Mouse (Mus musculus): ENCODE measurements around the gene Pak1. TPM values are rescaled to one million over a fixed set of nuclear protein-coding genes. Genes with fewer than 3 reads are reported as not detected.

Gene Pak1
- polyA plus RNA-seq, 1 experiment from 2014 or later, result 22.1 TPM

DNA sequence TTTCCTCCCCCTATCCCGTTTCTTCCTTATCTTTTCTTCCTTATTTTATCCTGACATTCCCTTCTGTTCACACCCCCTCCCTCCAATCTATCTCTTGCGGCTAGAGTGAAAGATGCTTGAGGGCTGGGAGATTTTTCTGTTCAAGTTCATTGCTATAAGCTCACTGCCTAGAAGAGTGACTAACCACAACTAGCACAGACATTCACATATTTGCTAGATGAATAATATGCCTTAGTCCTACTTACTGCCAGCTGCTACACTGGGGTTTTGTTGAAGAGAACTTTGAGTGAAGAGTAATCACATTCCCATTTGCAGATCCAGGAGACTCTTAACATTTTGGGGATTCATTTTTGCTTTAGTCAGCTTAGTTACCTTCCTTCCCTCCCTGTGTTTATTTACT lies 4.0 kb downstream of the Pak1 start:
- 0 out of 2 replicates have a peak, but pooled peaks cover 8% of the 10 kb centered on the region for H3K4me1 ChIP-seq (ENCODE audit: control insufficient read depth, insufficient read depth, low read length)
- WGBS, result 43% methylated on average over 2 of the region's 2 CpGs
- H3K9me3 ChIP-seq (ENCODE audit: control insufficient read depth, low read length), result no peaks in the 10 kb centered on the region
- no peak for ATAC-seq (ENCODE audit: low FRiP score, low TSS enrichment)
- H3K9ac ChIP-seq (ENCODE audit: low read depth, low read length), result no peak overlapping the region
- H3K27me3 ChIP-seq (ENCODE audit: control insufficient read depth, insufficient read depth, low read length), result peaks cover 9% of the 10 kb centered on the region; the same call in 1 of the 2 replicates
- H3K27ac ChIP-seq (ENCODE audit: low read depth, low read length), result no peak overlapping the region
- no peaks in the 10 kb centered on the region for H3K36me3 ChIP-seq (ENCODE audit: control insufficient read depth, insufficient read depth, low read length)
- no peak overlapping the region for H3K4me3 ChIP-seq (ENCODE audit: low read length)
- no peak overlapping the region for H3K4me2 ChIP-seq (replicated peaks; ENCODE audit: low read depth, low read length)

DNA sequence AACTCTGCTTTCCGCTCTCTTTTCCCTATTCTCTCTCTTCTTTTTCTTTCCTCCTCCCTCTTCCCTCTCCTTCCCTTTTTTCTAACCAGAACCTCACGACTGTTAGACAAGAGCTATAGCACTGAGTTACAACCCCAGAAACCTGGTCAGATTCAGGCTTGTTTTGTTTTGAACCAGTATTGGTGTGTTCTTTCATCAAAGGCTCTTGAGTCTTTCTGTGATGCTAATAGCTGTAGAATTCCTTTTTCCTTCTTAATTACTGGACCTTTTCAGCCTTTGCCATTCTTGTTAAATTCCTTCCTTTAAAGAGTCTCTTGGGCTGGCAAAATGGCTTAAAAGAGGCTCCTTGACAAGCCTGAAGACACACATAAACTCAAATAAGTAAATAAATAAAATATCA lies 14.8 kb downstream of the Pak1 start:
- H3K4me3 ChIP-seq (ENCODE audit: low read length), result no peak overlapping the region
- no peak overlapping the region for H3K9ac ChIP-seq (ENCODE audit: low read depth, low read length)
- no peaks in the 10 kb centered on the region for H3K36me3 ChIP-seq (ENCODE audit: control insufficient read depth, insufficient read depth, low read length)
- no peak overlapping the region for H3K27ac ChIP-seq (ENCODE audit: low read depth, low read length)
- H3K4me1 ChIP-seq (ENCODE audit: control insufficient read depth, insufficient read depth, low read length), result no peaks in the 10 kb centered on the region
- WGBS, result 44% methylated on average over 2 of the region's 2 CpGs
- no peaks in the 10 kb centered on the region for H3K27me3 ChIP-seq (ENCODE audit: control insufficient read depth, insufficient read depth, low read length)
- ATAC-seq (ENCODE audit: low FRiP score, low TSS enrichment), result no peak
- no peak overlapping the region for H3K4me2 ChIP-seq (replicated peaks; ENCODE audit: low read depth, low read length)
- no peaks in the 10 kb centered on the region for H3K9me3 ChIP-seq (ENCODE audit: control insufficient read depth, low read length)

DNA sequence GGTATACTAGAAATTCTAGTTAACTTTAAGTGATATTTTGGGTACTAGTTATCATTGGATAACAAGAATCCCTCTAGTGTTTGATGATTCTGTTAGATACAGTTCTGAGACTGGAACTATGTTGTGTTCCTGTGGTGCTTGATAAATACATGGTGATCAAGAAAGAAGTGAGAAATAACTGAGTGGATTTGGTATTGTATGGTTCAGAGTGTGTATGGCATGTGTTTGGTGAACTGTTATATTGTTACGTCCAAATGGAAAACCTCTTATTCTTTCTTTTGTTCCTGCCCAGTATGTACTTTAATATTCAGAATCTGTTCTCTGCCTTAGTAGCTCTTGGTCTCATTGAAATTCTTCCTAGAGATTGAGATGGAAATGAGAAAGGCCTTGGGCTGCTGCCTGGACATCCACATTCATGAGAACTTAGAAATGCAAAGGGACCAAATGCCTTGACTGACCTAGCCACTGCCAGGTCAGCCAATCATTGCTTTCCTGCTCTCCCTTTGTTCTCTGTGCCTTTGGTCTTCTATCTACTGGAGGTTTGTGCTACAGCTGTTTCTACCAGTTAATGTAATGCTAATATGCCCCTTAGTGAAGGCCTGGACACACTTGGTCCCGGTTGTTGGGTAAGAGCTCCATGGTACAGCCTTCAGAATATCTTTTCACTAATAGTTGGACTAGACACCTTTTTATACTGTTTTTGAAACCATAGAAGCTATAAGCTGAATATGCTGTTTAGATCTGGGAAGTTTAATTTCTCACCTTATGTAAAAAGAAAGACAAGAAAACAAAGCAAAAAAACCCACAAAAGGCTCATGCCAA lies 16.1 kb downstream of the Pak1 start:
- Histone ChIP-seq H3K4me2 (replicated peaks; ENCODE audit: low read depth, low read length) (no peak overlapping the region), H3K36me3 (ENCODE audit: control insufficient read depth, insufficient read depth, low read length) (no peaks in the 10 kb centered on the region), H3K9me3 (ENCODE audit: control insufficient read depth, low read length) (no peaks in the 10 kb centered on the region), H3K4me3 (ENCODE audit: low read length) (no peak overlapping the region), H3K27me3 (ENCODE audit: control insufficient read depth, insufficient read depth, low read length) (no peaks in the 10 kb centered on the region), H3K27ac (ENCODE audit: low read depth, low read length) (no peak overlapping the region), H3K4me1 (ENCODE audit: control insufficient read depth, insufficient read depth, low read length) (no peaks in the 10 kb centered on the region), H3K9ac (ENCODE audit: low read depth, low read length) (no peak overlapping the region)
- ATAC-seq (ENCODE audit: low FRiP score, low TSS enrichment), result no peak
- WGBS, result 54% methylated on average over 2 of the region's 2 CpGs

DNA sequence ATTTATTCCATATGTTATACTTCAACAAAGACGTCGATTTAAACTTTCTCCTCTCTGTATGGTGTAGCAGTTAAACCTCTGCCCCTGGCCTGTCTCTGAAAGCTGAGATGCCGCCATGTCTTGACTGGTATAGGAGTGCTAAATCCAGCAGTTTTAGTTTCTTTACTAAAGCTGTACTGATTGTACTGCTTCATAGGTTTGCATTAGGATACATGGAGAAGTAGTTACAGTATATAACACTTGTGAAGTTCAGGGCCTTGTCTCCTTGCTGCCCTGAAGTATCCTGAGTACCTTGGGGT lies 16.7 kb downstream of the Pak1 start:
- H3K9ac ChIP-seq (ENCODE audit: low read depth, low read length), result no peak overlapping the region
- H3K4me3 ChIP-seq (ENCODE audit: low read length), result no peak overlapping the region
- H3K9me3 ChIP-seq (ENCODE audit: control insufficient read depth, low read length), result no peaks in the 10 kb centered on the region
- 59% methylated on average over 3 of the region's 3 CpGs for WGBS
- H3K27me3 ChIP-seq (ENCODE audit: control insufficient read depth, insufficient read depth, low read length), result no peaks in the 10 kb centered on the region
- no peak overlapping the region for H3K4me2 ChIP-seq (replicated peaks; ENCODE audit: low read depth, low read length)
- H3K36me3 ChIP-seq (ENCODE audit: control insufficient read depth, insufficient read depth, low read length), result no peaks in the 10 kb centered on the region
- H3K27ac ChIP-seq (ENCODE audit: low read depth, low read length), result no peak overlapping the region
- no peaks in the 10 kb centered on the region for H3K4me1 ChIP-seq (ENCODE audit: control insufficient read depth, insufficient read depth, low read length)
- no peak for ATAC-seq (ENCODE audit: low FRiP score, low TSS enrichment)

DNA sequence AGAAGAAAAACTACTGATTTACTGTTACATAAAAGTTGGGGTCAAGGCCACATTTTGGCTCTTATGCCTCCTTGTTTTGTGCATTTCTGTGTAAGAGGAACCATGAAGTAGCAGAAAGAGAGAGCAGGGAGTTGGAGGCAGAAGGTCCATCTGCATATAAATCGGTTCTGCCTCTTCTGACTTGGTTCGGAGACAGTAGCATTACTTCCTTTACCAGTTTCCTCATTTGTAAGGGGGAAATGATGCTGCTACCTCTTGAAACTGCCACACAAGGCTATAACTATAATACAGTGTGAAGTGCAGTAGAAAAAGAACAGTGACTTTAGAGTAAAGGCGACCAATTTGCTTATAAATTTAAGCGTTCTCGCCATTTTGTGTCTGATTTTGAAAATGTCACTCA lies 21.0 kb downstream of the Pak1 start:
- ATAC-seq (ENCODE audit: low FRiP score, low TSS enrichment), result no peak
- WGBS, result 78% methylated on average over 5 of the region's 5 CpGs
- Histone ChIP-seq H3K36me3 (ENCODE audit: control insufficient read depth, insufficient read depth, low read length) (no peaks in the 10 kb centered on the region), H3K9ac (ENCODE audit: low read depth, low read length) (no peak overlapping the region), H3K9me3 (ENCODE audit: control insufficient read depth, low read length) (no peaks in the 10 kb centered on the region), H3K27me3 (ENCODE audit: control insufficient read depth, insufficient read depth, low read length) (no peaks in the 10 kb centered on the region), H3K27ac (ENCODE audit: low read depth, low read length) (no peak overlapping the region), H3K4me3 (ENCODE audit: low read length) (no peak overlapping the region), H3K4me2 (replicated peaks; ENCODE audit: low read depth, low read length) (no peak overlapping the region), H3K4me1 (ENCODE audit: control insufficient read depth, insufficient read depth, low read length) (no peaks in the 10 kb centered on the region)

DNA sequence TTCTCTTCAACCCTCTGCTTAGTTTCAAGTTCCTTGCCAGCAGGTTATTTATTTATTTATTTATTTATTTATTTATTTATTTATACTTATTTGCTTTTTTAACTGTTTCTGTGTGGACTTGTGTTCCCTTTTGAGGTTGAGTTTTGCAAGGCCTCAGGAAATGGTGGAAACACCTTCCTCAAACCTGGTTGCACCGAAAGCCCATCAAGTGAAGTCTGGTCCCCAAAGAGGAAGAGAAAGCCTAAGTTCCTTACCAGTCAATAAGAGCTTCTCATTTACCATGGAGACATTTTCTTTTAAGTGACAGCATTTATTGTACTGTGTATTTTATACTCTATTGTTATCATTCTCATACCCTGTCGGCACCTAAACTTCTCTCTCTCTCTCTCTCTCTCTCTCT lies 33.5 kb downstream of the Pak1 start:
- ATAC-seq (ENCODE audit: low FRiP score, low TSS enrichment), result no peak
- Histone ChIP-seq H3K27ac (ENCODE audit: low read depth, low read length) (no peak overlapping the region), H3K27me3 (ENCODE audit: control insufficient read depth, insufficient read depth, low read length) (no peaks in the 10 kb centered on the region), H3K36me3 (ENCODE audit: control insufficient read depth, insufficient read depth, low read length) (no peaks in the 10 kb centered on the region), H3K4me2 (replicated peaks; ENCODE audit: low read depth, low read length) (no peak overlapping the region), H3K9ac (ENCODE audit: low read depth, low read length) (no peak overlapping the region), H3K9me3 (ENCODE audit: control insufficient read depth, low read length) (no peaks in the 10 kb centered on the region), H3K4me3 (ENCODE audit: low read length) (no peak overlapping the region), H3K4me1 (ENCODE audit: control insufficient read depth, insufficient read depth, low read length) (no peaks in the 10 kb centered on the region)
- WGBS, result 92% methylated on average over 2 of the region's 2 CpGs

DNA sequence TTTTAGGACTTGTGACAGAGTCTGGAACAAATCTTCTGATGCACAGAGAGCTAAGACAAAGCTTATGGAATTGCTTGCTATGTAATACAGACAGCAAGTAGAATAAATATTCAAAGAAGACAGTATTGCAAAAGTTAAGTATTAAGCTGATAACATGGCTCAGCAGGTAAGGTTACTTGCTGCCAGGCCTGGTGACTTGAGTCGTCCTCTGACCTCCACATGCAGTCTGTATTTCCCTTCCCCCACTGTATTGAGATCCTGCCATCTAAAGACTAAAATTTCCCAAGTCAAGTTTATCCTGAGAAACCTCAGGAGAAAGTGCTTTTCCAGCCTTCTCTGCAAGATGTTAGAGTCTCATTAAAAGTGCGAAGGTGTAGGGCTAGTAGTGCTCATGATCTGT lies 40.8 kb downstream of the Pak1 start:
- Histone ChIP-seq H3K27me3 (ENCODE audit: control insufficient read depth, insufficient read depth, low read length) (no peaks in the 10 kb centered on the region), H3K4me3 (ENCODE audit: low read length) (no peak overlapping the region), H3K9ac (ENCODE audit: low read depth, low read length) (no peak overlapping the region), H3K4me2 (replicated peaks; ENCODE audit: low read depth, low read length) (no peak overlapping the region), H3K27ac (ENCODE audit: low read depth, low read length) (no peak overlapping the region), H3K36me3 (ENCODE audit: control insufficient read depth, insufficient read depth, low read length) (no peaks in the 10 kb centered on the region), H3K4me1 (ENCODE audit: control insufficient read depth, insufficient read depth, low read length) (no peaks in the 10 kb centered on the region), H3K9me3 (ENCODE audit: control insufficient read depth, low read length) (no peaks in the 10 kb centered on the region)
- WGBS, result 76% methylated on average over 2 of the region's 2 CpGs
- ATAC-seq (ENCODE audit: low FRiP score, low TSS enrichment), result no peak

DNA sequence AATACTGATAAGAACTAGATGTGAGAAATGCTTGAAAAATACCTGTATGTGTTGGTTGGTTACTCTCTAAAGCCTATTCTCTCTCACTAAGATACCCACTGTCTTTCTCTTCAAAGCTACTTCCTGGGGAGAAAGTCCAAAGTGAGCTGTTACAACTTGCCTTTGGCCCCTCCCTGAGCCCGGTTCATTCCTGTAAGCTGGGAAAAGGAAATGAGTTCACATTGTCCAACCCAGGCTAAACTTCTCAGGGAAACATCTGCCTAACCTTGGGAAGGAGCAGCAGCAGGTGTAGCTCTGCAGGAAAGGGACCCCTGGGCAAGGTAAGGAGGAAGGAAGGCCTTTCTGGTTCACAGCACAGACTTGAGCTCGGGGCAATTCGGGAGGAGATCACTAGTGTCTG lies 42.4 kb downstream of the Pak1 start:
- H3K27me3 ChIP-seq (ENCODE audit: control insufficient read depth, insufficient read depth, low read length), result no peaks in the 10 kb centered on the region
- no peaks in the 10 kb centered on the region for H3K9me3 ChIP-seq (ENCODE audit: control insufficient read depth, low read length)
- ATAC-seq (ENCODE audit: low FRiP score, low TSS enrichment), result no peak
- WGBS, result 57% methylated on average over 3 of the region's 3 CpGs
- H3K27ac ChIP-seq (ENCODE audit: low read depth, low read length), result no peak overlapping the region
- H3K9ac ChIP-seq (ENCODE audit: low read depth, low read length), result no peak overlapping the region
- H3K4me3 ChIP-seq (ENCODE audit: low read length), result no peak overlapping the region
- H3K36me3 ChIP-seq (ENCODE audit: control insufficient read depth, insufficient read depth, low read length), result no peaks in the 10 kb centered on the region
- no peaks in the 10 kb centered on the region for H3K4me1 ChIP-seq (ENCODE audit: control insufficient read depth, insufficient read depth, low read length)
- no peak overlapping the region for H3K4me2 ChIP-seq (replicated peaks; ENCODE audit: low read depth, low read length)

DNA sequence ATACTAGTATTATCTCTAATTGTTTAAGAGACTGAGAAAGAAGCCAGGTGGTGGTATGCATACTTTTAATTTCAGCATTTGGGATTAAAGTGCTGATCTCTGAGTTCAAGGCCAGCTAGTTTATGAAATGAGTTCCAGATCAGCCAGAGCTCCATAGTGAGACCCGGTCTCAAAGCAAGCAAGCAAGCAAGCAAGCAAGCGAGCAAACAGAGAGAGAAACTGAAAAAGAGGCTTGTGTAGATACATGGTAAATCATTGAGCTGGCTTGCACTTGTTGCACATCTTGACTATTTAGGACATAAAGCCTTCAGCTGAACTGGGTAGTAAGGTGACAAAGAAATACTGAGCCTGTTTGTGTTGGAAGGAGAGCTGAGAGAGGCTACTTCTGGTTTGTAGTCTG lies 44.6 kb downstream of the Pak1 start:
- 77% methylated on average over 2 of the region's 2 CpGs for WGBS

More for the DNA sequence above, 44.6 kb downstream of the Pak1 start:
- Histone ChIP-seq H3K27me3 (ENCODE audit: control insufficient read depth, insufficient read depth, low read length) (no peaks in the 10 kb centered on the region), H3K9me3 (ENCODE audit: control insufficient read depth, low read length) (no peaks in the 10 kb centered on the region), H3K4me1 (ENCODE audit: control insufficient read depth, insufficient read depth, low read length) (no peaks in the 10 kb centered on the region), H3K36me3 (ENCODE audit: control insufficient read depth, insufficient read depth, low read length) (no peaks in the 10 kb centered on the region), H3K9ac (ENCODE audit: low read depth, low read length) (no peak overlapping the region), H3K4me2 (replicated peaks; ENCODE audit: low read depth, low read length) (no peak overlapping the region), H3K4me3 (ENCODE audit: low read length) (no peak overlapping the region), H3K27ac (ENCODE audit: low read depth, low read length) (no peak overlapping the region)
- ATAC-seq (ENCODE audit: low FRiP score, low TSS enrichment), result no peak

Measured in kidney, embryonic 14.5 days (tissue).